Mouse (Mus musculus) embryonic stem cell, embryonic (primary cell): ENCODE data around the gene Nhsl1.

Experiments used
- CTCF ChIA-PET, 4 experiments: fragments of 300-600 bp in 2 of 4; fragments of 350-600 bp in 2 of 4; sonication (Branson Sonifier 250); formaldehyde crosslinking; loops; one replicate each; lab custom pipeline; 2022; ENCODE audit warnings: inconsistent platforms in 2 of 4; lab: Charles Lee
- POLR2A ChIA-PET, 4 experiments: fragments of 300-600 bp in 2 of 4; fragments of 350-600 bp in 2 of 4; sonication (Branson Sonifier 250); formaldehyde crosslinking; loops; one replicate each; lab custom pipeline; 2022; ENCODE audit warnings: antibody characterized with exemption in 4 of 4, inconsistent platforms in 1 of 4; lab: Charles Lee

Gene Nhsl1

DNA sequence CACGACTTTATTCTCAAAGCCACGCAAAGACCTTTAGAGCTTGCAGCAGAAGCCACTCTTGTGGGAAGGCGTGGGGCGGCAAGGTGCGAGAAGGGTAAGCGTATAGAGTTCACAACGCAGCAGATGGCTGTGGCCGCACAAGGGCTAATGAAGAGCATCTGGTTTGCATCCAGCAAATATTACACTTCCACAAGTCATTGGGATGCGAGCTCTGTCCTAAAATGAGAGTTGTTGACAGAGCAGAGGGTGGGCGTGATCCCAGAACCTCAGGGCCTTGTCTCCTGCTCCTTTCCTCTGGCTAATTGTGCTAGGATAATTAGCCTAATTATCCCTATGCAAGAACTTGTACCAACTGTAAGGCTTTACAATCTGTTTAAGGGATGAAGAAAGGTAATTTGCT lies 186.9 kb downstream of the Nhsl1 start:
- CTCF ChIA-PET: interaction anchor here in 2 of 4 experiments (0.6 to 0.7 kb wide), 2 partner anchors 58 to 100 kb away, joined by 3 to 4 read pairs; no protein-coding TSS in a partner anchor
- POLR2A ChIA-PET: interaction anchor here in 2 of 4 experiments (0.6 to 2.0 kb wide), 8 partner anchors 9 to 98 kb away, joined by 3 to 8 read pairs (median 3); no protein-coding TSS in a partner anchor

DNA sequence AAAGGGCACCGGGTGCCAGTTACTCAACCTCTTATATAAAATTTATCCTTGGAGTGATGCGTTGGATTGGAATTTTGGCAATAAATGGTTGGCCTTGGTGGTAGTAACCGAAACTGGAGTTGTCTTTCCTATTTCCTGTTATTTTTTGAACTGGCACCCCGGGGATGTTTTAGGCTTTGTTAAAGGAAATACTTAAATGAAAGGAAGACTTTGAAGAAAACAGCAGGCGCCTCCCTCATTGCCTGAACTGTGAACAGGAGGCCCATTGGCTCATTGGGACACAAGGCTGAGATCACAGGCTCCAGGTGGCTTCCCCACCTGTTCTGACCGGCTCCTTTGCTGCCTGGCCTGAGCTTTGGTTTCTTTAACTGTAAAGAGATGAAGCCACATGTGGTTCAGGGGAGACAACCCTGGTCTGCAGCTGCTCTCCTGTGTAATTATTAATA lies 187.7 kb downstream of the Nhsl1 start:
- CTCF ChIA-PET: interaction anchor here in 2 of 4 experiments (0.5 to 1.0 kb wide), 2 partner anchors 118 to 124 kb away, joined by 3 to 4 read pairs; no protein-coding TSS in a partner anchor
- POLR2A ChIA-PET: interaction anchor here in 3 of 4 experiments (0.5 to 2.1 kb wide), 8 partner anchors 8 to 215 kb away, joined by 3 to 8 read pairs (median 4); no protein-coding TSS in a partner anchor

DNA sequence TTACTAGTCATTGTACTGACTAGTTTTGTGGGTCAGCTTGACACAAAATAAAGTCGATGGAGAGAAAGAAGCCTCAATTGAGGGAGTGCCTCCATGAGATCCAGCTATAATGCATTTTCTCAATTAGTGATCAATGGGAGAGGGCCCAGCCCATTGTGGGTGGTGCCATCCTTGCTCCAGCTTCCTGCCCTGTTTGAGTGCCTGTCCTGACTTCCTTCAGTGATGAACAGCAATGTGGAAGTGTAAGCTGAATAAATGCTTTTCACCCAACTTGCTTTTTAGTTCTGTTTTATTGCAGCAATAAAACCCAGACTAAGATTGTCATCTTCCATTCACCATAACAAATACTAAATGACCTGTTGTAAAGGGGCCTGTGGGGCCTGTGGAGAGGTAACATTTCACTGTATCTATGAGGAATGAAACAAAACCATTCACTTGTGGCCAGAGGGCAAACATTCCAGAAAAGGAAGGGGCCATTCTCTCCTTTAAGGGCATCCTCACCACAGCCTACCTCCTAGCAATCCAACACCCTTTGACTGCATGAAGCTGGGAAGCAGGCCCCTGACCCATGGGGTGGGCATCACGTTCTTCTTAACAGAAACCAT lies 189.2 kb downstream of the Nhsl1 start:
- CTCF ChIA-PET: no interaction called here

DNA sequence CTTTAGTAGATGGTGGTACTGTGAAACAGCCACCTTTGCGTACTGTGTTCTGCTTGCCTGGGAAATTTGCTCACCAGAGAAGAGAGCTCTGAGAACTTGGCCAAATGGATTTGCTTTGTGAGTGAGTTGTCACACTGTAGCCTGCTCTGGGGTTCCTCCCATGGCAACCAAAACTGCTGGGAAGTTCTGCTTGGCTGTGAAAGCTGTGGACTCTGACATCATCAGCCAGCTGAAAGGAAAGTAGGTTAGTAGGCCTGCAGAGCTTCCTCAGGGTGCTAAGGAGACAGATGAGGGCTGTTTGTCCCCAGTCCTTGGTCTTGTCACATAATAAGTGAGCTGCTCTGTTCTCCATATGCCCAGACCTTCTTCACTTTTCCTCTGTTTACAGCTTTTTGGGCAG lies 189.8 kb downstream of the Nhsl1 start:
- ChIA-PET CTCF (no interaction called here), POLR2A (interaction anchor here in 1 of 4 experiments (0.6 to 2.1 kb wide), 3 partner anchors 9 to 78 kb away, joined by 4 to 5 read pairs (median 4); no protein-coding TSS in a partner anchor)

More for the DNA sequence above, 189.2 kb downstream of the Nhsl1 start:
- POLR2A ChIA-PET: interaction anchor here in 2 of 4 experiments (0.9 to 2.1 kb wide), 4 partner anchors 9 to 98 kb away, joined by 3 to 5 read pairs (median 4); no protein-coding TSS in a partner anchor

DNA sequence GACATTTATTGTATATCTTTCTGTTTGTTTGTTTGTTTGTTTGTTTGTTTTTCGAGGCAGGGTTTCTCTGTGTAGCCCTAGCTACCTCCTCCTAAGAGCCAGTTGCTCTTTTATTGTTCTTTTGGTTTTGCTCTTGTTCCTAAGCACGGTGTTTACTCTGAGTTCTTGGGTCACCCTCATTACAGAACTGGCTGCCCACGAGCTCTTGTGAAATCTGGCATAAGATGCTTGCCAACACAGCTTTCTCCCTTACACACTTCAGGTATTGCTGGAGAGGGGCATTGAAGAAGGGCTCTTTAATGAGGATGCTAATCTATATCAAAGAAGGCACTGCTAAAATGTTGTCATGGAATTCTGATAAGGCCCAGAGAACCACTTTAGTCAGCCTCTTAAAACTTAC lies 191.9 kb downstream of the Nhsl1 start:
- ChIA-PET CTCF (interaction anchor here in 1 of 4 experiments (0.7 kb wide), 1 partner anchor 49 kb away, joined by 5 read pairs; no protein-coding TSS in a partner anchor), POLR2A (interaction anchor here in 3 of 4 experiments (0.6 to 1.0 kb wide), 5 partner anchors 11 to 181 kb away, joined by 3 to 4 read pairs (median 3); no protein-coding TSS in a partner anchor)

DNA sequence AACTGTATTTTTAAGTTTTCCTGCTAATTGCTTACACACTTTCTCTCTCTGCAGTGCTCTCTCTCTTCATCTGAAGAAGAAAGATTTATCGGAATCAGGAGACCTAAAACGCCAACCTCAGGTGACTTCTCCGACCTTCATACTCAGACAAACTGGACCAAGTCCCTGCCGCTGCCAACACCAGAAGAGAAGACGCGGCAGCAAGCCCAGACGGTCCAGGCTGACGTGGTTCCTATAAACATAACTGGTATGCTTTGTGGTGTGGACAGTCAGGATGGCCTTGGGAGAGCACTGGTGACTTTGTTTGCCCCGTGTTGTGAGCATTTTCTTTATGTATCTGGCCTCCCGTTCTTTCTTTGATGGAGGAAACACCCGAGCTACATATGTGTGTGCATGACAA lies 192.7 kb downstream of the Nhsl1 start:
- ChIA-PET CTCF (no interaction called here), POLR2A (no interaction called here)

DNA sequence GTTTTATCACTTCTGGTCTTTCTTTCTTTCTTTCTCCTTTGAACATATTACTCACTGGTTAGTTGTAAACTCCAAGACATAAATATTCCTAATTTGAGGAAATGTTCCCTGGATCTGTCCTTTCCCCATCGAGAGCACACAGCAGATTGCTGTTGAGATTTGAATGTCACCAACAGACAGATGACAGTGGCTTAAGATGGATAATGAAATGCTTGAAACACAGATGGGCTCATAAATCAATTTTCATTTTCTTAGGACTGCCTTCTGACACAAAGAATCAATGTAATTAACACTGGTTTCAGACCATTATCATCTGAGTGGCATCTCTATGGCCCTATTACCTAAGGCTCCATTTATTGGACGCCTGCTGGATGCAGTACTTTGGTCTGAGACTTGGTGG lies 203.8 kb downstream of the Nhsl1 start:
- CTCF ChIA-PET: no interaction called here
- POLR2A ChIA-PET: no interaction called here

DNA sequence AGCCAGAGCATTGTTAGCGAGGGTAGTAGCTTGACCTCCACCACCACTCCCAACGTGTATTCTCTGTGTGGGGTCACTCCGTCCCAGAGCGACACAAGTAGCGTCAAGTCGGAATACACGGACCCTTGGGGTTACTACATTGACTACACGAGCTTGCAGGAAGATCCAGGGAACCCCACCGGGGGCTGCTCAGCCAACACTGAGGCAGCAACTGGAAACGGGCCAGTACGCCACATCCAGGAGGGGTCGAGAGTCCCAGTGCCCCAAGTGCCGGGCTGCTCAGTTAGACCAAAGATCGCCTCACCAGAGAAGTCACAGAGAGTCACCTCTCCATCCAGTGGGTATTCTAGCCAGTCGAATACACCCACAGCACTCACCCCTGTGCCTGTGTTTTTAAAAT lies 206.5 kb downstream of the Nhsl1 start:
- ChIA-PET CTCF (interaction anchor here in 2 of 4 experiments (0.6 to 1.0 kb wide), 3 partner anchors 133 to 320 kb away, joined by 3 to 5 read pairs (median 3); no protein-coding TSS in a partner anchor), POLR2A (interaction anchor here in 1 of 4 experiments (0.6 kb wide), 1 partner anchor 64 kb away, joined by 3 read pairs; no protein-coding TSS in a partner anchor)

DNA sequence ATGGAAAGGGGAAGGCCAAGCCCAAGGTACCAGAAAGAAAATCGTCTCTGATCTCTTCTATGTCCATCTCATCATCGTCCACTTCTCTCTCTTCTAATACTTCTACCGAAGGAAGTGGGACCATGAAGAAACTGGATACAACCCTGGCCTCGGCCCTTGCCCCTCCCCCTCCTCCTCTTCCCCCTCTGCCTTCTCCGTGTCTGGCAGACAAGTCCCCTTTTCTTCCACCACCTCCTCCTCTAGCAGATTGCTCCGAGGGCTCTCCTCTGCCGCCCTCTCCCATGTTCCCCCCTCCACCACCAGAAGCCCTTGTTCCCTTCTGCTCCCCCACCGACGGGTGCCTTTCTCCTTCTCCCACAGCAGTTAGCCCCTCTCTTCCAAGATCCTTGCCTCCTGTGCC lies 206.9 kb downstream of the Nhsl1 start:
- ChIA-PET POLR2A (interaction anchor here in 2 of 4 experiments (1.0 to 2.2 kb wide), 4 partner anchors 10 to 803 kb away, joined by 3 to 8 read pairs (median 7); partner anchors contain the start of gene Cited2 (in 1 of the 2)), CTCF (interaction anchor here (0.6 to 3.7 kb wide), 8 partner anchors 8 to 238 kb away, joined by 3 to 30 read pairs (median 4); no protein-coding TSS in a partner anchor)

DNA sequence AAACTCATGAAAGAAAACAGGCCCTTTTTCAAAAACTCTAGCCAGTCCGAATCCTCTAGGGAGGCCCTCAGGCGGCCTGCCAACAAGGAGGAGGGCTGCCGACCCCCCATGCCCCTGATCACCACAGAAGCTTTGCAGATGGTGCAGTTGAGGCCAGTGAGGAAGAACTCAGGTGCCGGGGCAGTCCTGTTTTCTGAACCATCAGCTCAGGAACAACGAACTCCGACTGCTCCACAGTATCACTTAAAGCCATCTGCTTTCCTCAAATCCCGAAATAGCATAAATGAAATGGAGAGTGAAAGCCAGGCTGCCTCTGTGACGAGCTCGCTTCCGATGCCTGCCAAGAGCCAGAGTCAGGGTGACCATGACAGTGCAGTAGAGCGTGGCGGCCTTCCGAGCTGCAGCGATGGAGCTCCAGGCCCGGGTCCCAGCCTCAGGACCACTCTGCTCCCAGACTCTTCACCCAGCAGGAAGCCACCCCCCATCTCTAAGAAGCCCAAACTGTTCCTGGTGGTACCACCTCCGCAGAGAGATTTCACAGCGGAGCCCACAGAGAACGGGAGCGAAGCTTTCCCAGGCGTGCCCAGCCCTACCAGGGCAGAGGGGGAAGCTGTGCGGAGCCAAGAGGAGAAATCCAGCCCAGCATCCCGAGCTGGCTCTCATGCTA lies 207.5 kb downstream of the Nhsl1 start:
- ChIA-PET CTCF (interaction anchor here (0.5 to 3.7 kb wide), 21 partner anchors 9 to 1589 kb away, joined by 3 to 30 read pairs (median 4); partner anchors contain the start of gene Hebp2 (in 1 of the 4)), POLR2A (interaction anchor here in 3 of 4 experiments (0.6 to 2.2 kb wide), 13 partner anchors 11 to 1289 kb away, joined by 3 to 8 read pairs (median 4); partner anchors contain the start of gene Cited2 (in 1 of the 3))

DNA sequence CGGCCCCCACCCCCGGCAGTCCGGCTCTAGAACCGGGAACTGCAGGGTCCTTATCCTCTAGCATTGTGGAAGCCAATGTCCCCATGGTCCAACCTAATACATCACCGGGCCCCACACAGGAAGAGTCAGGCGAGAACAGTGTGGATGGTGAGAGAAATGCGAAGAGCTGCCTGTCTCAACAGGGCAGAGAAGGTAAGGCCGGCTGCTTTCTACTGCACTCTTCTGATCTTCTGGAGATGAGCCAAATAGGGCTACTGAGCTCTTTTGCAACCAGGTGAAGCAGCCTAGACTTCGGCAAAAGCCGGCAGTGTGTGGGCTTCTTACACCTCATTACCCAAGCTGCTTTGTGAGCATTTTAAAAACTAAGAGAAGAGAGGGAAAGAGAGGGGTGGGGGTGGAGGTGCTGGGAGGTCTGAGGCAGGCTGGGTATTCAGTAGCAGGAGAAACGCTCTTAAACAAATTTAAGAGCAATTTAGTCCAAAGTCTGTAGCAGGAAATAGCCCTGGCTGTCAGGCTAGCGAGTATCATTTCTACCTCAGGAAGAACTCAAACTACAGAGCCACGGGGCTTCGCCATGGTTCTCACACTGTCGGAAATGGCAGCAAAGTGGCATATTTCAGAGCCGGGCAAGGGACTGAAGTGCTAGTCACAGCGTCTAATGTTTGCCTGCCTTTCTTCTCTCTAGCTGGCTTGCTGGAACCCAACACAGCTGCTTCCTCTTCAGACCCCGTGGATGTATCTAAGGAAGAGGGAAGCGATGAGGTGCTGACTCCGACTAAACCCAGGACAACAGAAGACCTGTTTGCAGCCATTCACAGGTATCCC lies 208.3 kb downstream of the Nhsl1 start:
- CTCF ChIA-PET: interaction anchor here (0.5 to 3.7 kb wide), 21 partner anchors 11 to 1590 kb away, joined by 3 to 30 read pairs (median 5); partner anchors contain the start of gene Hebp2 (in 1 of the 4)

DNA sequence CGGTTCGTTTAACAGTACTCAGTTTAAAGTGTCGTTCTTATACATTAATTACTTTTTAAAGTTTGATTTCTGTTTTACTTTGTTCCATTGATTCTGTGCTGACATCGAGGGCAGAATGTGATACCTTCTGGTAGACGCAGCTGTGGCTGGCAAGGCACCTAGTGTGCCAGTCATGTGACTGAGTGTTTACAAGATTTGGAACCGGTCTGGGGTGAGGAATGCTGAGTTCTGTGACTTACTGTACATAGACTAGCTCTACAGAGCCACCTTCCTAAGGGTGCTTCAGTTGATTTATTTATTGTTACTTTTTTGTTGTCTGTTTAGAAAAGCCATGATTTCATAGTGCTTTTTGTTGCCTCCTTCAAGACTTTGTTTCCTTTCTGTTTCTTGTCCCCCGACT lies 209.0 kb downstream of the Nhsl1 start:
- CTCF ChIA-PET: interaction anchor here (0.7 to 3.7 kb wide), 12 partner anchors 11 to 487 kb away, joined by 3 to 30 read pairs (median 6); partner anchors contain the start of gene Hebp2 (in 2 of the 4)
- POLR2A ChIA-PET: interaction anchor here in 2 of 4 experiments (0.9 to 2.2 kb wide), 6 partner anchors 22 to 208 kb away, joined by 3 to 8 read pairs (median 4); no protein-coding TSS in a partner anchor

More for the DNA sequence above, 208.3 kb downstream of the Nhsl1 start:
- POLR2A ChIA-PET: interaction anchor here in 3 of 4 experiments (0.6 to 2.2 kb wide), 13 partner anchors 11 to 1290 kb away, joined by 3 to 8 read pairs (median 4); partner anchors contain the start of gene Cited2 (in 1 of the 3)

DNA sequence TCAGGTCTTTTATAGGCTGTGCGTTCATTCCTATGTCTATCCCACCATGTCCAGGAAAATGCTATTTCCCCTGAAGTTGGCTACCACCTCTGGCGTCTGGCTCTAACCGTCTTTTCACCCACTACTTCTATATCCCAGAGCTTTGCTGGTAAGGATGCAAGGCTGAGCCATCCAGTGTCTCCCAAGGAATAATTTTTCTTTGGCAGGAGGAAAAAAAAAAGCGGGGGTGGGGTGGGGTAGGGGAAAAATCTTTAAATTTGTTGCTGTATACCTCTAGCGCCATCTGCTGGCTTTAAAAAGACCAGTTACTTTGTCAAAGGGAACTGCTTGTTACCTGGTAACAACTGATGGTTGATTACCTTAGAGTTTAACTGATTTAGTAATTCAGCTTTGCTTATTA lies 209.7 kb downstream of the Nhsl1 start:
- ChIA-PET POLR2A (interaction anchor here in 2 of 4 experiments (0.7 to 1.3 kb wide), 6 partner anchors 17 to 209 kb away, joined by 3 to 6 read pairs (median 4); partner anchors contain the start of gene Hebp2 (in 1 of the 2)), CTCF (interaction anchor here (0.5 to 3.7 kb wide), 26 partner anchors 11 to 998 kb away, joined by 3 to 30 read pairs (median 4); partner anchors contain the start of gene Hebp2 (in 2 of the 4))

DNA sequence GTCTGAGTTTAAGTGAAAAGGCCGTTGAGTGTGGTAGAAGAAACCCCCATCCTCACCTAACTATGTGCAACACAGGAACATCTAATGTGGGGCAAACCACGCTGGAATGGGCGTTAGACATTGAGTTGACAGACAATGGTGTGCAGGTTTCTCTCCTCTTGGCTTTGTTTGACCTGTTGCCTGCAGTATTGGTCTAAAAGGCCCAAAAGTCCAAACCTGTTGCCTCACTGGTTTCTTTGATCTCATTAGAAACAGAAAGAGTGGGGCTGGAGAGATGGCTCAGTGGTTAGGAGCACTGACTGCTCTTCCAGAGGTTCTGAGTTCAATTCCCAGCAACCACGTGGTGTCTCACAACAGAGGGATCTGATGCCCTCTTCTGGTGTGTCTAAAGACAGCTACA lies 210.4 kb downstream of the Nhsl1 start:
- POLR2A ChIA-PET: interaction anchor here in 2 of 4 experiments (1.1 to 1.3 kb wide), 3 partner anchors 16 to 209 kb away, joined by 3 to 6 read pairs (median 4); partner anchors contain the start of gene Hebp2 (in 1 of the 2)
- CTCF ChIA-PET: interaction anchor here (0.5 to 3.7 kb wide), 19 partner anchors 10 to 997 kb away, joined by 3 to 30 read pairs (median 4); partner anchors contain the start of gene Hebp2 (in 1 of the 4)

DNA sequence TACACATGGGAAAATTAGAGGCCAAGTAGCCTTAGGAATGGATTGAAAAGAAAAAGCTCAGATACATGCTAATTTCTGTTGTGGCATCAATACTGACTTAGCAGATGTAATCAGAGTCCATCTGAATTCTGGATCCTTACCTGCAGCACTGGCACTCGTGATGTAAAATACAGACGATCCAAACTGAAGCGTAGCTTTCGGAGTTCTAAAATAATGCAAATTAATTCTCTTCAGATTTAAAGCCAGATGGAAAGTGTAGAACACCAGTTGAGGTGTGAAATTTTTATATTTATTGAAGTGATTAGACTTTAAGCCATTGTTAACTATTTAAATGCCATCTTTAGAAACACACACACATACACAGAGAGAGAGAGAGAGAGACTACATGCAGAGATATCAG lies 211.4 kb downstream of the Nhsl1 start:
- CTCF ChIA-PET: interaction anchor here in 2 of 4 experiments (0.6 to 2.6 kb wide), 3 partner anchors 14 to 138 kb away, joined by 4 to 13 read pairs (median 4); no protein-coding TSS in a partner anchor
- POLR2A ChIA-PET: interaction anchor here in 2 of 4 experiments (0.6 kb wide), 2 partner anchors 82 to 109 kb away, joined by 3 to 5 read pairs; no protein-coding TSS in a partner anchor

DNA sequence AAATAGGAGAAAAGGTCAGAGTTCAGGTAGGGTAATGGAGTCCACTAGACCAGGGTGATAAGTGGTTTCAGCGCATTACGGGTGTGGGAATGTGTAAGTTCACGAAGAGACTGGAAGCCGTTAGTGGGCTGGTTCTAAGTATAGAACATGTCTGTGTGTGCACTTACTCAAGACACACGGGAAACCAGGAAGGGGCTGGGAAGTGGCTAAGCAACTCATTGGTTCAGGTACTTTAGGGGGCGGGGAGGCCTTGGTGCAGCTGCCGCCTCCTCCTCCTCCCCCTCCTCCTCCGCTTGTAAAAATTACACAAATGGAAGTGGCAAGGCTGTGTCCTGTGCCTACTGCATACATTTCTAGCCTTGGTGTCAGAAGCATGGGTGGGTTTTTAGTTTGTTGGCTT lies 213.5 kb downstream of the Nhsl1 start:
- CTCF ChIA-PET: interaction anchor here in 2 of 4 experiments (0.7 kb wide), 2 partner anchors 40 to 169 kb away, joined by 4 to 5 read pairs; no protein-coding TSS in a partner anchor
- POLR2A ChIA-PET: interaction anchor here in 1 of 4 experiments (1.0 kb wide), 1 partner anchor 95 kb away, joined by 3 read pairs; no protein-coding TSS in a partner anchor
